ENCODE assay signal across 8 mouse cellular contexts in the genomic region with DNA sequence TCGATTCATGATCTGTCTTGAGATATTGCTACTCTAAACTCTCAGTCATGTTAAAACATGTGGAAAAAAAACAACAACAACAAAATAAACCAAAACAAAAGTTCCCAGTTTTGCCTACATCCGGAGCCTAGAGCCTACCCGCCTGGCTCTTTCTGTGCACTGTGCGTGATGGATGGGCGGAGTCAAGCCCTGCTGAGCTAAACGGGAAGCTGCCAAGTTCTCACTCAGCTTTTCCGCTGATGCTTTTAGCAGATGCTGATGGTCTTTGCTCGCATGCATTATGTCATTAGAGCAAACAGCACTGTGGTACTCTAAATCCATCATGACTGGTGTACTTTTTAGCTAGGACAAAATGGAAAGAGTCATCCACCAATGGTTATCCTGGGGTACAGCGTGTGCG. TPM values are rescaled to one million over a fixed set of nuclear protein-coding genes. Genes with fewer than 3 reads are reported as not detected.
A peak's percentile ranks its signal among the peaks of the same experiment; 100 is the strongest.
DNase-seq lines count a peak whose midpoint lies in the region; ATAC-seq and TF ChIP-seq lines count a peak whose summit lies in the region.

No protein-coding gene starts in this region.

- no peak overlapping the region for H3K27ac ChIP-seq in hindbrain, postnatal 0 days

- H3K36me3 ChIP-seq in hindbrain, postnatal 0 days (ENCODE audit: insufficient read depth, low read length): no peaks in the 10 kb centered on the region

- DNase-seq in cerebellum, postnatal 10 days: peak; percentile 54 to 69
- DNase-seq in cerebellum, postnatal 36 days: no peak
- peak; percentile 9 for DNase-seq in c-Kit-positive CD71-positive TER-119-positive erythroid progenitor cells, embryonic 14.5 days (ENCODE audit: low spot score)
- DNase-seq in gastrocnemius, postnatal 25 days: peak; percentile 25
- peak; percentile 71 for DNase-seq in hindbrain, postnatal 0 days (ENCODE audit: low spot score)
- DNase-seq in thymus, postnatal 4 days: peak; percentile 52
- DNase-seq in spleen, postnatal 14 days (ENCODE audit: low spot score in 2 of 2): no peak

- TF ChIP-seq CTCF in hindbrain, postnatal 0 days (IDR thresholded peaks at IDR 0.05; ENCODE audit: low read depth): no peak

- no peak overlapping the region for H3K4me3 ChIP-seq in hindbrain, postnatal 0 days (ENCODE audit: low read length)

- no peaks in the 10 kb centered on the region for H3K27me3 ChIP-seq in hindbrain, postnatal 0 days (ENCODE audit: insufficient read depth, low read length)

- no peak overlapping the region for H3K9ac ChIP-seq in hindbrain, postnatal 0 days (replicated peaks; ENCODE audit: low read length)

- H3K4me2 ChIP-seq in hindbrain, postnatal 0 days (ENCODE audit: low read depth, low read length): peak overlapping the region; percentile 34; the same call in 1 of the 2 replicates

- 28% methylated on average over 10 of the region's 10 CpGs for WGBS in hindbrain, postnatal 0 days

- no peaks in the 10 kb centered on the region for H3K4me1 ChIP-seq in hindbrain, postnatal 0 days (ENCODE audit: insufficient read depth, low read length)

- no peaks in the 10 kb centered on the region for H3K9me3 ChIP-seq in hindbrain, postnatal 0 days (ENCODE audit: low read length)

- ATAC-seq in hindbrain, postnatal 0 days: peak; percentile 68; the same call in 1 of the 2 replicates
- ATAC-seq in megakaryocyte, adult 5-6 weeks (ENCODE audit: poor library complexity, severe bottlenecking): peak; percentile 67

RNA-seq across cellular contexts. Expression of a gene that starts 20.6 kb away (rescaled TPM):
- 10 to 100 TPM; 11.8 to 13.6 TPM for total RNA-seq in gastrocnemius, postnatal 25 days (2021)
- total RNA-seq in hindbrain, postnatal 0 days (2014; rRNA removed): 15.0 and 18.3 TPM in 2 replicates
- 15.8 and 16.8 TPM in 2 replicates for polyA plus RNA-seq in hindbrain, postnatal 0 days (2015; fragmentation: Nextera tagmentation; extraction: Ambion mirVana)
- total RNA-seq in megakaryocyte, adult 5-6 weeks (2015): 6.3 and 9.1 TPM in 2 replicates
- total RNA-seq in megakaryocyte, adult 5-6 weeks (2017): 10.7 and 12.8 TPM in 2 replicates

RNA-seq across cellular contexts. Expression of a gene that starts 48.6 kb away (rescaled TPM):
- total RNA-seq in gastrocnemius, postnatal 25 days (2021): 10 to 100 TPM; 10.9 to 11.5 TPM
- 99.1 and 108 TPM in 2 replicates for total RNA-seq in hindbrain, postnatal 0 days (2014; rRNA removed)
- 19.8 and 20.1 TPM in 2 replicates for polyA plus RNA-seq in hindbrain, postnatal 0 days (2015; fragmentation: Nextera tagmentation; extraction: Ambion mirVana)
- total RNA-seq in megakaryocyte, adult 5-6 weeks (2015): 12.9 and 15.0 TPM in 2 replicates
- 20.0 and 22.6 TPM in 2 replicates for total RNA-seq in megakaryocyte, adult 5-6 weeks (2017)

Comparison
In these comparisons a context has a peak if more than half of its experiments do, and no peak if none do; other contexts are left out.
1. DNase-seq: peak in cerebellum, postnatal 10 days (2 of 2), c-Kit-positive CD71-positive TER-119-positive erythroid progenitor cells, embryonic 14.5 days (single experiment), gastrocnemius, postnatal 25 days (single experiment), hindbrain, postnatal 0 days (single experiment) and thymus, postnatal 4 days (single experiment); none in cerebellum, postnatal 36 days (0 of 2) and spleen, postnatal 14 days (0 of 2).